Mouse (Mus musculus) heart, embryonic 13.5 days (tissue): ENCODE results near the gene Ppp1r21. TPM values are rescaled to one million over a fixed set of nuclear protein-coding genes. Genes with fewer than 3 reads are reported as not detected.

Experiments used
- ATAC-seq: fragments of 200-750 bp; cut with Nextera tagmentation; 2 replicates; pipeline ENCODE4 v1.8.0; 2017; ENCODE audit warnings: moderate TSS enrichment; ENCODE audit not compliant: insufficient number of reproducible peaks, low FRiP score, low TSS enrichment; ENCODE audit errors: extremely low read depth
- H3K27ac ChIP-seq: fragments of 300-500 bp; sonication (generic); replicated peaks from 2 replicates; pipeline ENCODE4 v1.5.1; 2015; ENCODE audit warnings: moderate library complexity, mild to moderate bottlenecking, inconsistent platforms
- H3K27me3 ChIP-seq: fragments of 300-500 bp; sonication (generic); replicated peaks from 2 replicates; pipeline ENCODE4 v1.6.1; 2015; ENCODE audit warnings: mild to moderate bottlenecking, inconsistent platforms
- H3K36me3 ChIP-seq: fragments of 300-500 bp; sonication (generic); 2 replicates; pipeline ENCODE4 v1.6.1; 2015; ENCODE audit warnings: mild to moderate bottlenecking, inconsistent platforms
- H3K4me1 ChIP-seq: fragments of 300-500 bp; sonication (generic); 2 replicates; pipeline ENCODE4 v1.6.1; 2015; ENCODE audit warnings: inconsistent platforms
- H3K4me2 ChIP-seq: fragments of 300-500 bp; sonication (generic); 2 replicates; pipeline ENCODE4 v1.6.1; 2015; ENCODE audit warnings: inconsistent platforms, mild to moderate bottlenecking, moderate library complexity
- H3K4me3 ChIP-seq: fragments of 300-500 bp; sonication (generic); 2 replicates; pipeline ENCODE4 v1.5.1; 2015; ENCODE audit warnings: moderate library complexity, mild to moderate bottlenecking, inconsistent platforms
- H3K9ac ChIP-seq: fragments of 300-500 bp; sonication (generic); 2 replicates; pipeline ENCODE4 v1.6.1; 2015; ENCODE audit warnings: inconsistent platforms, mild to moderate bottlenecking, moderate library complexity
- H3K9me3 ChIP-seq: fragments of 300-500 bp; sonication (generic); 2 replicates; pipeline ENCODE4 v1.6.1; 2016; ENCODE audit warnings: inconsistent platforms
- WGBS: fragments of 180-500 bp; shearing (Covaris S2); methylation state at CpG from one replicate; pipeline ENCODE4 v1.1.7; 2015; ENCODE audit warnings: mixed read lengths; 5-methylcytosine and 5-hydroxymethylcytosine counted together
- polyA plus RNA-seq: library from polyadenylated mRNA; unstranded; fragments of >200 nt; fragmentation: Nextera tagmentation; extraction: Ambion mirVana; gene quantifications from 2 replicates; pipeline ENCODE4 v1.2.1, GENCODE M21; 2015

The Ppp1r21 gene
- polyA plus RNA-seq, 1 experiment from 2014 or later: 13.5 TPM

GRCm38 (mm10) chr17:88580556-88580955 is 50.6 kb downstream of the Ppp1r21 start:
- peaks cover 7% of the 10 kb centered on the region; the same call in 1 of the 2 replicates for H3K9me3 ChIP-seq
- no peaks in the 10 kb centered on the region for H3K4me1 ChIP-seq
- WGBS: 64% methylated on average over 6 of the region's 6 CpGs
- no peak overlapping the region for H3K27ac ChIP-seq
- no peak overlapping the region for H3K4me3 ChIP-seq
- no peak overlapping the region for H3K9ac ChIP-seq
- H3K4me2 ChIP-seq: no peak overlapping the region
- peaks cover 89% of the 10 kb centered on the region for H3K36me3 ChIP-seq
- H3K27me3 ChIP-seq: no peaks in the 10 kb centered on the region
- ATAC-seq: no peak

- H3K27ac ChIP-seq: no peak overlapping the region
- H3K9ac ChIP-seq: no peak overlapping the region
- H3K27me3 ChIP-seq: no peaks in the 10 kb centered on the region
- peaks cover 89% of the 10 kb centered on the region for H3K36me3 ChIP-seq
- peaks cover 7% of the 10 kb centered on the region; the same call in 1 of the 2 replicates for H3K9me3 ChIP-seq
- no peaks in the 10 kb centered on the region for H3K4me1 ChIP-seq
- WGBS: 63% methylated on average over 6 of the region's 6 CpGs
- no peak overlapping the region for H3K4me3 ChIP-seq
- no peak for ATAC-seq
- no peak overlapping the region for H3K4me2 ChIP-seq
These were observed 51.6 kb downstream of the Ppp1r21 start for GRCm38 (mm10) chr17:88581511-88582021.

- ATAC-seq: no peak
- H3K4me1 ChIP-seq: no peaks in the 10 kb centered on the region
- no peak overlapping the region for H3K27ac ChIP-seq
- no peak overlapping the region for H3K4me3 ChIP-seq
- no peak overlapping the region for H3K4me2 ChIP-seq
- H3K9me3 ChIP-seq: peaks cover 7% of the 10 kb centered on the region; the same call in 1 of the 2 replicates
- H3K36me3 ChIP-seq: peaks cover 87% of the 10 kb centered on the region
- no peaks in the 10 kb centered on the region for H3K27me3 ChIP-seq
- H3K9ac ChIP-seq: no peak overlapping the region
- 85% methylated on average over 11 of the region's 11 CpGs for WGBS
These were observed 53.1 kb downstream of the Ppp1r21 start for GRCm38 (mm10) chr17:88582999-88583398.

GRCm38 (mm10) chr17:88583411-88583810 is 53.5 kb downstream of the Ppp1r21 start:
- 82% methylated on average over 8 of the region's 8 CpGs for WGBS
- no peaks in the 10 kb centered on the region for H3K27me3 ChIP-seq
- peaks cover 88% of the 10 kb centered on the region for H3K36me3 ChIP-seq
- no peak overlapping the region for H3K9ac ChIP-seq
- ATAC-seq: no peak
- no peak overlapping the region for H3K4me3 ChIP-seq
- H3K27ac ChIP-seq: no peak overlapping the region
- peaks cover 7% of the 10 kb centered on the region; the same call in 1 of the 2 replicates for H3K9me3 ChIP-seq
- no peak overlapping the region for H3K4me2 ChIP-seq
- no peaks in the 10 kb centered on the region for H3K4me1 ChIP-seq

GRCm38 (mm10) chr17:88587371-88587770 is 57.5 kb downstream of the Ppp1r21 start:
- no peak for ATAC-seq
- no peak overlapping the region for H3K4me2 ChIP-seq
- H3K36me3 ChIP-seq: peaks cover 78% of the 10 kb centered on the region
- no peaks in the 10 kb centered on the region for H3K4me1 ChIP-seq
- H3K9me3 ChIP-seq: peaks cover 7% of the 10 kb centered on the region; the same call in 1 of the 2 replicates
- no peaks in the 10 kb centered on the region for H3K27me3 ChIP-seq
- H3K4me3 ChIP-seq: no peak overlapping the region
- H3K27ac ChIP-seq: no peak overlapping the region
- 67% methylated on average over 15 of the region's 15 CpGs for WGBS
- no peak overlapping the region for H3K9ac ChIP-seq

- no peak overlapping the region for H3K27ac ChIP-seq
- no peak for ATAC-seq
- H3K4me3 ChIP-seq: no peak overlapping the region
- H3K9ac ChIP-seq: no peak overlapping the region
- H3K27me3 ChIP-seq: no peaks in the 10 kb centered on the region
- H3K4me1 ChIP-seq: no peaks in the 10 kb centered on the region
- H3K9me3 ChIP-seq: peaks cover 7% of the 10 kb centered on the region; the same call in 1 of the 2 replicates
- WGBS: 86% methylated on average over 8 of the region's 8 CpGs
- no peak overlapping the region for H3K4me2 ChIP-seq
- peaks cover 69% of the 10 kb centered on the region for H3K36me3 ChIP-seq
These were observed 58.3 kb downstream of the Ppp1r21 start for GRCm38 (mm10) chr17:88588228-88588627.

- no peak overlapping the region for H3K4me2 ChIP-seq
- H3K9ac ChIP-seq: no peak overlapping the region
- no peak overlapping the region for H3K27ac ChIP-seq
- ATAC-seq: no peak
- 85% methylated on average over 6 of the region's 6 CpGs for WGBS
- no peaks in the 10 kb centered on the region for H3K9me3 ChIP-seq
- peaks cover 49% of the 10 kb centered on the region for H3K36me3 ChIP-seq
- H3K4me1 ChIP-seq: no peaks in the 10 kb centered on the region
- H3K27me3 ChIP-seq: no peaks in the 10 kb centered on the region
- no peak overlapping the region for H3K4me3 ChIP-seq
These were observed 60.3 kb downstream of the Ppp1r21 start for GRCm38 (mm10) chr17:88590251-88590650.

- WGBS: 46% methylated on average over 4 of the region's 4 CpGs
- no peak for ATAC-seq
- peaks cover 25% of the 10 kb centered on the region for H3K4me1 ChIP-seq
These were observed 65.2 kb downstream of the Ppp1r21 start for GRCm38 (mm10) chr17:88595071-88595470.

GRCm38 (mm10) chr17:88596068-88596467 is 66.2 kb downstream of the Ppp1r21 start:
- no peak for ATAC-seq
- no peaks in the 10 kb centered on the region; the same call in 1 of the 2 replicates for H3K36me3 ChIP-seq
- H3K27ac ChIP-seq: no peak overlapping the region
- no peaks in the 10 kb centered on the region for H3K9me3 ChIP-seq
- peaks cover 35% of the 10 kb centered on the region for H3K4me1 ChIP-seq
- 66% methylated on average over 4 of the region's 4 CpGs for WGBS
- H3K27me3 ChIP-seq: no peaks in the 10 kb centered on the region
- no peak overlapping the region for H3K4me3 ChIP-seq
- H3K9ac ChIP-seq: no peak overlapping the region
- no peak overlapping the region for H3K4me2 ChIP-seq

More at GRCm38 (mm10) chr17:88595071-88595470, 65.2 kb downstream of the Ppp1r21 start:
- Histone ChIP-seq H3K27ac (no peak overlapping the region), H3K27me3 (no peaks in the 10 kb centered on the region), H3K9ac (no peak overlapping the region), H3K9me3 (no peaks in the 10 kb centered on the region), H3K36me3 (peaks cover 5% of the 10 kb centered on the region), H3K4me2 (no peak overlapping the region), H3K4me3 (no peak overlapping the region)

- peaks cover 2% of the 10 kb centered on the region; the same call in 1 of the 2 replicates for H3K36me3 ChIP-seq
- peak overlapping the region; percentile 91 for H3K9ac ChIP-seq
- peak overlapping the region; percentile 78 for H3K4me2 ChIP-seq
- peaks cover 37% of the 10 kb centered on the region for H3K4me1 ChIP-seq
- no peaks in the 10 kb centered on the region for H3K9me3 ChIP-seq
- H3K27me3 ChIP-seq: no peaks in the 10 kb centered on the region
- peak overlapping the region; percentile 91 for H3K27ac ChIP-seq
- 0 out of 2 replicates have a peak, but pooled peaks have one; percentile 3 for ATAC-seq
- peak overlapping the region; percentile 81 for H3K4me3 ChIP-seq
- 28% methylated on average over 16 of the region's 16 CpGs for WGBS
These were observed 66.8 kb downstream of the Ppp1r21 start for GRCm38 (mm10) chr17:88596544-88597221.

- Histone ChIP-seq H3K9ac (peak within 1 kb of the TSS; percentile 91), H3K36me3 (0 out of 2 replicates have a peak, but pooled peaks cover 8% of the 10 kb centered on the region), H3K27ac (peak within 1 kb of the TSS; percentile 91), H3K4me1 (peaks cover 37% of the 10 kb centered on the region), H3K9me3 (no peaks in the 10 kb centered on the region), H3K4me2 (peak within 1 kb of the TSS; percentile 78), H3K4me3 (peak within 1 kb of the TSS; percentile 81), H3K27me3 (no peaks in the 10 kb centered on the region)
- 0% methylated on average over 36 of the region's 41 CpGs for WGBS
- peak; percentile 74 for ATAC-seq
These were observed 67.5 kb downstream of the Ppp1r21 start, which contains the start of gene Ston1 for GRCm38 (mm10) chr17:88597222-88598055. Ston1 (plus strand) TSS chr17:88597684.
